Mouse (Mus musculus) erythroblast, embryonic 14.5 days (primary cell): ENCODE results near the gene Eif4g3.

Source experiments
- GATA1 ChIP-seq: IDR thresholded peaks from 2 replicates; pipeline ENCODE4 v1.6.1; 2012; ENCODE audit warnings: low read length, inconsistent platforms, mixed read lengths
- TAL1 ChIP-seq: IDR thresholded peaks from 3 replicates; pipeline ENCODE4 v1.6.1; 2012; ENCODE audit warnings: low read length, inconsistent platforms, mixed read lengths

DNA sequence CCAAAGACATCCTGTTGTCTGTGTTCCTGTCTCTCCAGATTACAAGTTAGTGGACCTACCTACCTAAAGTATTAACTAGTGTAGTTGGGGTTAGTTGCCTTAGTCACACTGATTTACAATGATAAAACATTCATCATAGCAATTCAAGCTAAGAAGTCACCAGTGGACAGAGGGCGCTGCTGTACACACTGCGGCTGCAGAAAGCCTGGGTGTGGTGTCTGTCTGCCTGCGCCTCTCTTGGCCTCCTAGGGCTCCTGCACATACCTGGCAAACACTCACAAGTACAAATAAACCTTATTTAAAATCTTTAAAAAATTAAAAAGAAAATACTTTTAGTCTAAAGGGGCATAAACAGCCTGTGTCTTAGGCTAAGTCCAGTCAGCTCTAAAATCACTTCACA, 47.8 kb downstream of the Eif4g3 start:
- TF ChIP-seq TAL1 (no peak), GATA1 (no peak)
